Mouse (Mus musculus) limb, embryonic 12.5 days (tissue): ENCODE measurements around the gene Mtr. TPM values are rescaled to one million over a fixed set of nuclear protein-coding genes. Genes with fewer than 3 reads are reported as not detected.

Experiments
- ATAC-seq: fragments of 200-750 bp; cut with Nextera tagmentation; 2 replicates; pipeline ENCODE4 v1.8.0; 2017; ENCODE audit warnings: low read depth, moderate TSS enrichment; ENCODE audit not compliant: insufficient number of reproducible peaks, insufficient read depth, low FRiP score, low TSS enrichment
- H3K27ac ChIP-seq: fragments of 300-500 bp; sonication (generic); 2 replicates; pipeline ENCODE4 v1.5.1; 2016; ENCODE audit warnings: mild to moderate bottlenecking, moderate library complexity
- H3K27me3 ChIP-seq: fragments of 300-500 bp; sonication (generic); 2 replicates; pipeline ENCODE4 v1.6.1; 2016; ENCODE audit warnings: mild to moderate bottlenecking, moderate library complexity
- H3K36me3 ChIP-seq: fragments of 300-500 bp; sonication (generic); 2 replicates; pipeline ENCODE4 v1.6.1; 2016; ENCODE audit warnings: mild to moderate bottlenecking, moderate library complexity
- H3K4me1 ChIP-seq: fragments of 300-500 bp; sonication (generic); replicated peaks from 2 replicates; pipeline ENCODE4 v1.6.1; 2016
- H3K4me2 ChIP-seq: fragments of 300-500 bp; sonication (generic); 2 replicates; pipeline ENCODE4 v1.6.1; 2016; ENCODE audit warnings: mild to moderate bottlenecking, moderate library complexity
- H3K4me3 ChIP-seq: fragments of 300-500 bp; sonication (generic); replicated peaks from 2 replicates; pipeline ENCODE4 v1.5.1; 2016; ENCODE audit warnings: mild to moderate bottlenecking
- H3K9ac ChIP-seq: fragments of 300-500 bp; sonication (generic); replicated peaks from 2 replicates; pipeline ENCODE4 v1.6.1; 2016; ENCODE audit warnings: mild to moderate bottlenecking, moderate library complexity
- H3K9me3 ChIP-seq: fragments of 300-500 bp; sonication (generic); 2 replicates; pipeline ENCODE4 v1.6.1; 2016; ENCODE audit warnings: mild to moderate bottlenecking, moderate library complexity
- WGBS: fragments of 180-500 bp; shearing (Covaris S2); methylation state at CpG from one replicate; pipeline ENCODE4 v1.1.7; 2016; 5-methylcytosine and 5-hydroxymethylcytosine counted together
- polyA plus RNA-seq: library from polyadenylated mRNA; unstranded; fragments of >200 nt; fragmentation: Nextera tagmentation; extraction: Ambion mirVana; gene quantifications from 2 replicates; pipeline ENCODE4 v1.2.1, GENCODE M21; 2016

Mtr gene
- polyA plus RNA-seq, 1 experiment from 2014 or later = 24.5 TPM

DNA sequence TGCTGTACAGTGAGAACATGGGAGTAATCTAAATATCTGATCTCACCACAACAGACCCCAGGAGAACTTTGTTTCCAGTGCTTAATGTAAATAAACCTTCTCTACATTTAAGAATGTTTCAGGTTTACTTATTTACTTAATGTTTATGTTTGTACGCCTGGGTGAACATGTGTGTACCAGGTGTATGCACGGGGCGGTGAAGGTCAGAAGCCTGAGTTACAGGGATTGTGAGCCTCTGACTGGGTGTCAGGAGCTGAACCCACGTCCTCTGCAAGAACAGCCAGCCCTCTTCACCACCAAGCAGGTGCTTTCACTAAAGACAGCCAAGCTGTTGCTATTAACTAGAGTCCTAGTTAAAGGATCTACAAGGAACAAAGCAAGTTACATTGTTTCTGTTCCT is 16.3 kb upstream of the Mtr start:
- Histone ChIP-seq H3K9me3 (no peaks in the 10 kb centered on the region), H3K27ac (no peak overlapping the region), H3K4me3 (no peak overlapping the region), H3K4me1 (no peaks in the 10 kb centered on the region), H3K9ac (no peak overlapping the region), H3K36me3 (no peaks in the 10 kb centered on the region), H3K4me2 (no peak overlapping the region), H3K27me3 (no peaks in the 10 kb centered on the region)
- ATAC-seq = no peak
- WGBS = 84% methylated on average over 4 of the region's 4 CpGs

DNA sequence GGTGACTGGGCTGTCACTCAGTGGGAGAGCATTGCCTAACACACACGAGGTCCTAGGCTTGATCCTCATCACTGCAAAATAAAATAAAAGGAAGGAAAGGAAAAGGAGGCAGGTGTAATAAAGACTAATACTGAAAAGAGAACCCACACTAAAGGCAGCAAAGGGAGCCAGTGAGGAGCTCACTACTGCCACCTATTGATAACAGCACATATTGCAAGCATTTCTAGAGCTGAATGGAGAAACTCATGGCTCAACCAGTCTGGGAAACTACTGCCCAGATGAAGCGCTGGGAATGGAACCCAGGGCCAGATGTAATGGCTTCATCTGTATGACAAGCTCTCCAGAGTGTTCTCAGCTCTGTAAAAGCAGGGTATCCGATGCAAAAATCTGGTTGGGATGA is 15.0 kb upstream of the Mtr start:
- Histone ChIP-seq H3K4me2 (no peak overlapping the region), H3K4me3 (no peak overlapping the region), H3K36me3 (no peaks in the 10 kb centered on the region), H3K4me1 (no peaks in the 10 kb centered on the region), H3K27me3 (no peaks in the 10 kb centered on the region), H3K9ac (no peak overlapping the region), H3K27ac (no peak overlapping the region), H3K9me3 (no peaks in the 10 kb centered on the region)
- ATAC-seq = no peak
- 50% methylated on average over 3 of the region's 3 CpGs for WGBS

DNA sequence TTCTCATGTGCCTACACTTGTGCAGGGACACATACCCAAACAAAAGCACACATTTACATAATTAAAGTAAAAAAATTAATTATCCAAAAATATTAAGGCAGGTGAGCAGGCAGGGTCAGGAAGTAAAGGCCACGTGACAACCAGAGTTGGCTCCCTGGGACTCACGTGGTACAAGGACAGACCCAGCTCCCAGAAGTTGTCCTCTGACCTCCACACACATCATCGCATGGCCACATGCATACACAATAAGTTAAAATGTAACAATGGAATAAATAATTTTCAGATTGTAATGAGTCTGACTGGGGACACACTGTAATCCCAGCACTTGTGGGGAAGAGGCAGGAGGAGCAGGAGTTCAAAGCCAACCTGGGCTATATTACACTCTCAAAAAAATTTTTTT is 10.1 kb upstream of the Mtr start:
- 91% methylated on average over 3 of the region's 3 CpGs for WGBS

DNA sequence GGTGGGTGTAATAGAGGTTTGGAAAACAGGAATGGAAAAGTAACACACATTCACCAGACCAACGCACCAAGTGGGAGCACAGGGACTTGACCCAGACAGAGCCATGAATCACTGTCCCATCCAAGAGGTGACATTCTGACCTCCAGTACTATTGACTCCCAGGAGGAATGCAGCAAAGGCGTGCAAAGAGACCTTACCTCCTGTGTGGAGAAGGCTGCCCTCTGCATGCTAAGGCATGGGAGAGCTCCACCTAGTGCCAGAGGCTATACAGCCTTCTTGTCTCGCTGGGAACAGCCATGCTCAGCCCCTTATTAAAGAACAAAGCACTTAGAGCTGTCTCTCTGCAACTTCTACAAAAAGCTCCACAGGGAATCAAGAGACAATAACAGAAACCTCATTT is 9.2 kb upstream of the Mtr start:
- 33% methylated on average over 3 of the region's 3 CpGs for WGBS
- no peak overlapping the region for H3K9ac ChIP-seq

More for the DNA sequence above, 10.1 kb upstream of the Mtr start:
- no peaks in the 10 kb centered on the region for H3K27me3 ChIP-seq
- no peak overlapping the region for H3K9ac ChIP-seq
- H3K4me2 ChIP-seq = no peak overlapping the region
- H3K9me3 ChIP-seq = no peaks in the 10 kb centered on the region
- no peak overlapping the region for H3K4me3 ChIP-seq
- no peak for ATAC-seq
- no peaks in the 10 kb centered on the region for H3K4me1 ChIP-seq
- H3K27ac ChIP-seq = no peak overlapping the region
- no peaks in the 10 kb centered on the region for H3K36me3 ChIP-seq

DNA sequence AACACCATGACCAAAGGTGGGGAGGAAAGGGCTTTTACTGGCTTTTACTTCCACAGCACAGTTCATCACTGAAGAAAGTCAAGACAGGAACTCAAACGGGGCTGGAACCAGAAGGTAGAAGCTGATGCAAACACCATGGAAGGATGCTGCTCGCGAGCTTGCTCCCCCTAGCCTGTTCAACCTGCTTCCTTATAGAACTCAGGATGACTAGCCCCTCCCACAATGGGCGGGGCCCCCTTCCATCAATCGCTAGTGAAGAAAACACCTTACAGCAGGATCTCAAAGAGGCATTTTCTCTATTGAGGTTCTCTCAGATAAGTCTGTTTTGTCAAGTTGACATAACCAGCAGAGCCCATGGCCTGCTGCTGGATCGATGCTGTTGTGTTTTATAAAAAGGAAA is 6.1 kb upstream of the Mtr start:
- Histone ChIP-seq H3K27me3 (no peaks in the 10 kb centered on the region), H3K9me3 (peaks cover 13% of the 10 kb centered on the region; the same call in 1 of the 2 replicates), H3K9ac (no peak overlapping the region), H3K4me1 (no peaks in the 10 kb centered on the region), H3K4me2 (no peak overlapping the region), H3K4me3 (no peak overlapping the region), H3K36me3 (no peaks in the 10 kb centered on the region), H3K27ac (no peak overlapping the region)
- no peak for ATAC-seq
- 75% methylated on average over 6 of the region's 6 CpGs for WGBS

More for the DNA sequence above, 9.2 kb upstream of the Mtr start:
- Histone ChIP-seq H3K27ac (no peak overlapping the region), H3K4me3 (no peak overlapping the region), H3K27me3 (no peaks in the 10 kb centered on the region), H3K36me3 (no peaks in the 10 kb centered on the region), H3K4me1 (no peaks in the 10 kb centered on the region), H3K4me2 (no peak overlapping the region), H3K9me3 (no peaks in the 10 kb centered on the region)
- no peak for ATAC-seq

DNA sequence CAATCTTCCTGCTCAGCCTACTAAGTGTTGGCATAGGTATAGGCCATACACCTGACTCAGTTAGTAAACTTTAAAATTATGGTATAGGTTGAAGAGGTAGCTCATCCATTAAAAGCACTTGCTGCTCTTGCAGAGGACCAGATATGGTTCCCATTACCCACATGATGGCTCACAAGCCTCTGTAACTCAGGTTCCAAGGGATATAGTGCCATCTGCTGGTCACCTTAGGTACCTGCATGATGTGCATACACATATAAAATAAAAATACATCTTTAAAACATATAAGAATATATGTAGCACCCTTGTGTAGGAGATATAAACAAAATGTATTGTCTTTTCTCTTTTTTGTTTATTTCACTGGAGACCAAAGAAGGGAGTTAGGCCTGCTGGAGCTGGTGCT is 3.6 kb upstream of the Mtr start:
- H3K27me3 ChIP-seq = no peaks in the 10 kb centered on the region
- H3K36me3 ChIP-seq = no peaks in the 10 kb centered on the region
- no peak overlapping the region for H3K4me3 ChIP-seq
- H3K4me1 ChIP-seq = peaks cover 5% of the 10 kb centered on the region
- peaks cover 13% of the 10 kb centered on the region; the same call in 1 of the 2 replicates for H3K9me3 ChIP-seq
- no peak overlapping the region for H3K4me2 ChIP-seq
- ATAC-seq = no peak
- no peak overlapping the region for H3K27ac ChIP-seq
- no peak overlapping the region for H3K9ac ChIP-seq

DNA sequence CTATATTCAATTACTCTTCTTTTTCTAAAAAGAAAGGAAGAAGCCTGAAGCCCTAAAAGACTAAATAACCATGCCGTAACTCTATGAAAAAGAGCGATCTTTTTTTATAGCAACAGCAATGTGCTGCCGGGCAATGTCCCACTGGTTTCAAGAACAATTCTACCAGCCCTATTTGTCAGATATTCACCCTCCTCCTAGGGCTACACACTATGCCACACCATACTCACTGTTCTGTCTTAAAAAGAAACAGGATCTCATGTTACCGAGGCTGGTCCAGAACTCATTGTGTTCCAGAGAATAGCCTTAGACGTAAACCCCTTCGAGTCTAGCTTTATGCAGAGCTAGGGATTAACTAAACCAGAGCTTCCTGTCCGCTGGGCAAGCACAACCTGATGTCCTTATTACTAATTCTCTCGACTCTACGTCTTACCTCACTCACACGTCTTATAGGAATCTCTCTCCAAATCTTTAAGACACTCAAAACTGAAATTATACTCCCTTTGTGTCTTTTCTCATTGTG is 982 bp downstream of the Mtr start:
- H3K4me1 ChIP-seq = peaks cover 20% of the 10 kb centered on the region
- H3K4me3 ChIP-seq = peak overlapping the region; percentile 75
- H3K27me3 ChIP-seq = no peaks in the 10 kb centered on the region
- H3K27ac ChIP-seq = peak overlapping the region; percentile 91
- ATAC-seq = no peak
- peaks cover 12% of the 10 kb centered on the region; the same call in 1 of the 2 replicates for H3K36me3 ChIP-seq
- WGBS = 17% methylated on average over 10 of the region's 10 CpGs
- peak overlapping the region; percentile 84 for H3K9ac ChIP-seq
- H3K9me3 ChIP-seq = peaks cover 13% of the 10 kb centered on the region; the same call in 1 of the 2 replicates
- peak overlapping the region; percentile 60 for H3K4me2 ChIP-seq

DNA sequence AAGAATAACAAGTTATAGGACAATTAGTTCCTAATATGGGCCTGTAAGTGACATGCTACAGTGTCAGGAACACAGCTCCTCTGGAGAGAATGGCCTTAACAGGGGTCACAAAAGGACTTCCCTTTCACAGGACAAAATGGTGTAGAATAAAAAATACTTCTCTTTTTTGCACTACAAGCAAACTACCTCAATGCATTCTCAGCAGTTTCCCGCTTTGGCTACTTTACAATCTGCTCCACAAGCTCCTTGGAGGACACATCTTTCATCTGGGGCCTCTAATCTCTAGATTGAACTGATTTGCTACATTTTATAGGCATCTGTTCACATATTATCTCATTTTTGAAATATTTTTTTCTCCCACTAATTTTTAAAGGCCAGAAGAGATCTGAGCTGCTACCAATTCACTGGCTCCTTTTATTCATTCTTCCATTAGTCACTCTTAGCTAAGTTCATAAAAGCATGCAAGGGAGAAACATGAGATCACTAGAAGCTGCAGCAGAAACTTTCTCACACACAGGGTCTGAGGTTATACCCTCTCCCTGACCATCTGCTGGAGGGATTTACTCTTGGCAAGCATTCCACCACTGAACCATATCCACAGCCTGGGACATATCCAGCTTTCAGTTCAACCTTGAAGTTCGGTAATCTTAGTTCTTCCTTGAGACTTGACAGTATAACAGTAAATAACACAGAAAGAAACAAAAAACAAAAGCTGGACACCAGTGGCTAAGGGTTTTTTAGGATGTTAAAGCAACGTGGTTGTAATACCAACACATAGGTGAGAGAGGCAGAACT is 1.8 kb downstream of the Mtr start:
- Histone ChIP-seq H3K9ac (no peak overlapping the region), H3K4me3 (peak overlapping the region; percentile 75), H3K27ac (no peak overlapping the region), H3K4me2 (peak overlapping the region; percentile 60), H3K4me1 (peaks cover 20% of the 10 kb centered on the region), H3K36me3 (peaks cover 16% of the 10 kb centered on the region; the same call in 1 of the 2 replicates), H3K9me3 (peaks cover 8% of the 10 kb centered on the region; the same call in 1 of the 2 replicates), H3K27me3 (no peaks in the 10 kb centered on the region)
- 78% methylated on average over 3 of the region's 3 CpGs for WGBS
- ATAC-seq = no peak

DNA sequence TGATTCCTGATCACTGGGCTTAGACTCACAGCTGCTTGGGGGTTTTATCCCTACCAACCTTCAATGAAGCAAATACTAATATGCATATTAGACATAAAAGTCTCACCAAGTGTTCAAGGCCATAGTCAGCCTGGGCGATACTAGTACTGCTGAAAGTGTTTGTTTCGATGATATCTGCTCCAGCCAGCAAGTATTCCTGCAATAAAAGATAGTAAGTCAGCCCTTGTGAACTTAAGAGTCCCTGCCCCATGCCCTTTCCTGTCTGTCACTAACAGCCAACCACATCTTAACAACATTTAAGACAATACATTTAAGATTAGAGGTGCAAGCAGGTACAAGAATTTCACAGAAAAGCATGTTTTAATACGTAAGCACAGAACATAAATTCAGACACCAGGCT is 7.4 kb downstream of the Mtr start:
- H3K4me3 ChIP-seq = no peak overlapping the region
- H3K4me2 ChIP-seq = no peak overlapping the region
- H3K4me1 ChIP-seq = peaks cover 6% of the 10 kb centered on the region
- H3K9ac ChIP-seq = no peak overlapping the region
- peaks cover 65% of the 10 kb centered on the region for H3K36me3 ChIP-seq
- WGBS = 95% methylated on average over 3 of the region's 3 CpGs
- H3K27me3 ChIP-seq = no peaks in the 10 kb centered on the region
- no peaks in the 10 kb centered on the region for H3K9me3 ChIP-seq
- ATAC-seq = no peak
- H3K27ac ChIP-seq = no peak overlapping the region

DNA sequence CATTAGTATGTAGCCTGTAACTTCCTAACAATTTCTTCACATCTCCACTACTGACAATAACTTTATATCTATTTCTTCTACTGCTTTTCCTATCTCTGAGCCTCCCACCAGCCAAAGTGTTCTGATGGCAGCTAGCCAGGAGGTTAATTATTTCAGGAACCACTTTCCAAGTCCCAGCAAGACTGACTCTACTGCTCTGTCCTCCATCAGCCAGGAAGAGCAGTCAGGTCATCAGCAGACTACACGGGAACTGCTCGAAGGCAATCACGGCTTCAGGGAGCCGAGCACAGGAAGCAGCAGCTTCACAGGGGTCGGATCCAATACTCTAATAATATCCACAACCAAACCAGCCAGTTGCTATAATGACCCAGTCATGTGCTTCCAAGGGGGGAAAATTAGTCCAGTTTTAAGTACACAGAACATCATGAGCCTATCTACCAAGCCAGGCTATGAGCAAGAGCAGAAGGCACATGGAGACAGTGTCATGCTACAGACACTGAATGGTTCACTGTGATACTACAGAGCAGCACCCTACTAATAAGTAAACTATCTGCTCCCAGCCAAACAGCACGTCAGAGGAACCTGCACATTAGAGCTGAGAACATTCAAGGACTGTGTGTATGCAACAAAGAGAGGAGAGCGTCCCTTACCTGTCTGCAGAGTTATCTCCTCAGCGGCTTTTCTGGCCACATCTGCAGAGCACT is 8.6 kb downstream of the Mtr start:
- Histone ChIP-seq H3K4me3 (no peak overlapping the region), H3K36me3 (peaks cover 74% of the 10 kb centered on the region), H3K4me2 (no peak overlapping the region), H3K4me1 (no peaks in the 10 kb centered on the region), H3K27me3 (no peaks in the 10 kb centered on the region), H3K9ac (no peak overlapping the region), H3K9me3 (no peaks in the 10 kb centered on the region), H3K27ac (no peak overlapping the region)
- no peak for ATAC-seq
- WGBS = 91% methylated on average over 8 of the region's 8 CpGs

DNA sequence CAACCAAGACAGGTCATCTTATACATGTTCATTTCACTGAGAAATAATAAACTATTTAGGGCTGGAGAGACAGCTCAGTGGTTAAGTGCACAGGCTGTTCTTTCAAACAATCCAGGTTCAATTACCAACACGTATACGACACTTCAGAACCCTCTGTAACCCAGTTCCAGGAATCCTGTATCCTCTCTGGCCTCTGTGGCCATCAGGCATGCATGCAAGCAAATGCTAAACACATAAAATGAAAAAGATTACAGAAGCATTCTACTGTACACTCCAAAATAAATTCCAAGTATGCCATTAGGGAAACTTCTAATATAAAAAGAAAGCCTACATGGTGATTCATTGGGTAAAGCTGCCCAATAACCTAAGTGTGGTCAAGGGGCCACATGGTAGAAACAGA is 12.0 kb downstream of the Mtr start:
- H3K4me1 ChIP-seq = no peaks in the 10 kb centered on the region
- H3K27me3 ChIP-seq = no peaks in the 10 kb centered on the region
- ATAC-seq = no peak
- no peak overlapping the region for H3K9ac ChIP-seq
- 96% methylated on average over 2 of the region's 2 CpGs for WGBS
- H3K27ac ChIP-seq = no peak overlapping the region
- no peak overlapping the region for H3K4me3 ChIP-seq
- H3K9me3 ChIP-seq = no peaks in the 10 kb centered on the region
- no peak overlapping the region for H3K4me2 ChIP-seq
- peaks cover 91% of the 10 kb centered on the region for H3K36me3 ChIP-seq
